Mouse (Mus musculus) thymus, postnatal 10 days (tissue): ENCODE results near the gene Opcml.

Experiments used
- DNase-seq, 2 experiments: peaks; one replicate each; pipeline ENCODE4 v3.0.0; 2021; ENCODE audit warnings: low spot score in 2 of 2

The Opcml gene

DNA sequence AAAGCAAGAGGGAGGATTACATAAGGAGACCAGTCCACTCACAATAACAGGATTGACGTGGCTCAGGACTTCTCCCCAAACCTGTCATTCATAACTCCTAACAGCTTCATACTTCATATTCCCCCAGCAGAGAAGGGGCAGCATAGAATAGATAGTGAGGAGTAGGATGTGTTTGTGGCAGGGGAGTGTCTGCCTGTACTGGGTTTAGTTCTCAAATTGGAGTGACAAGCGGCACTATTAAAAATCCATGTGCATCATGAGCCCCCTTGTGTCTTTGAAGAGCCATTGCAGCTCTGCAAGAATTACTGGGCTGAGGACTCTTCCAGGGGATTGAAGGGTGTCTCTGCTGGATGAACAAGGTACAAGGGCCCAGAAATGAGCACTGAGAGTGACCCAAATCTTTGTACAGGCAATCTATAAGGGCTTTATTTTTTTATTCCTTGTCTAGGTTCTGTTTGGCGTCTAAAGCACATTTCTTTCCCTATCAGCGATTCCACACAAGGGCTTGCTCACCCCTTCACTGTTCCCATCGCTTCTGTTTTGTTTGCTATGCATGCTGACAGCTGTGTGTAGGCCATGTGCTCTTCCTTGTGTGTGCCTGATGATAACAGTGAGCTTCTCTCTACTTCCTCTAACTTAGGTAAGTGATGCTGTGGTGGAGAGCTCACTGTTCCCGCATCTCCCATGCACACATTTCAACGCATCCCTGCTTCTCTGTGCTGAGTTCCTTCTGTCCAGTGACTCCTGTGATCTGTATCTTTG, 457.3 kb downstream of the Opcml start:
- DNase-seq = no peak

GRCm38 (mm10) chr9:28251341-28251740, 460.8 kb downstream of the Opcml start:
- no peak for DNase-seq

- no peak for DNase-seq
These were observed 464.7 kb downstream of the Opcml start for GRCm38 (mm10) chr9:28255128-28255904.

DNA sequence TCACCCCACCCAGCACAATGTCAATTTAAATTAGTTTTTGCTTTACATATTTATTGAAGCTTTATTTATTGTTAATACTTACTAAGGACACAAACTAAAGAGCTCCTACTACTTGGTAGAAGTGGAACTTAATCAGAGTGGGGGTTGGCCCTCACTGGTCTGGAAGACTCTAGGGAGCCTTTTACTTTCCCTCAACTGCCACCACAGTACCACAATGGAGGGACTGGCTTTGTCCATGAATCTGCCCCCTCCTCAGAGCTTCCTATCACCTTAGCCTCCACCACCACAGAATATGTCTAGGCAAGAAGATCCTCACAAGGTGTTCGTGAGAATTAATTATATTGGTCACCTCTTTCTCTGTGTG, 465.3 kb downstream of the Opcml start:
- no peak for DNase-seq

DNA sequence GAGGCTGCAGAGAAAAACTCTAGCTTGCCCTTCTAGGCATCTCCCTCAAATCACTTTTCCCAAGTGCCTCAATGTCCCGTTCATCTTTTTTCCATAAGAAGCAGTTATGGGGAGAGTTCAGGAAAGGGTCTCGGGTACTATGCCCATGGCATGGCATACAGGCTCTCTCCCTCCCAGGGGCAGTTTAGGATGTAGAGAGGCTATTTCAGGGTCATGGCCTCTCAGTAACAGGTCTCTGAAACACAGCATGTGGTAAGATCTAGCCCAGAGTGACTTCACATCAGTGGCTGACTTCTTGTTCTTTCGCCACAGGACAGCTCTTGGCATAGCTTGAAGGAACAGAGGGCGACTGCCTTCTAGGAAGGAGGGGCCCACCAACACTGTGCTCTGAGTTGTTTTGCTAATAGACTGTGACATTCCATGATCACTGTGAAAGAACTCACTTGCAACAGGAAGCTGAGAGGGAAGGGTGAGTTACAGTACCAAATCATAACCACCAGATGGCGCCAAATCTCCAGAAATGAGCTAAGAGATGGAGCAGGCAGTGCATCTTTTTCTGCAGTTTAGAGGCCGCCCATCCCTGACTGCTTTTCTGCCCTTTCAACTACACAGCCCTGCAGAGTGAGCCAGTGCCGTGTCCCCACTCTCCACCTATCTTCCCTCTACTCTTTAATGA, 470.6 kb downstream of the Opcml start:
- DNase-seq = peak in 1 of 2 experiments; percentile 25

DNA sequence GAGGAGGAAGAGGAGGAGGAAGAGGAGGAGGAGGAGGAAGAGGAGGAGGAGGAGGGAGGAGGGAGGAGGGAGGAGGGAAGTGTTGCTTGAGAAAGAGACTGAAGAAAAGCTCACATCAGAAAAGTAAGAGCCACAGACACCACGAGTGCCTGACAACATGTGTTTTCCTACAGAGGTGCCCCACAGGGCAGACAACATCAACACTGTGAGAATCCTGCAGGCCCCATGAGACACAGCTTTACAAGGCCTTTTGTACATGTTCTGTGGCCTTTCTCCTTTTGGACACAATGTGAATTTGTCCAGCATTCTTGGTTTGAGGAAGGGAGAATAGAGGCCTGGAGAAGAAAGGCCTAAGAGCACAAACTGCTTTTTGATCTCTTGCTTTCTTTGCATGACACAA, 471.4 kb downstream of the Opcml start:
- no peak for DNase-seq

GRCm38 (mm10) chr9:28262896-28263295, 472.3 kb downstream of the Opcml start:
- DNase-seq = no peak

DNA sequence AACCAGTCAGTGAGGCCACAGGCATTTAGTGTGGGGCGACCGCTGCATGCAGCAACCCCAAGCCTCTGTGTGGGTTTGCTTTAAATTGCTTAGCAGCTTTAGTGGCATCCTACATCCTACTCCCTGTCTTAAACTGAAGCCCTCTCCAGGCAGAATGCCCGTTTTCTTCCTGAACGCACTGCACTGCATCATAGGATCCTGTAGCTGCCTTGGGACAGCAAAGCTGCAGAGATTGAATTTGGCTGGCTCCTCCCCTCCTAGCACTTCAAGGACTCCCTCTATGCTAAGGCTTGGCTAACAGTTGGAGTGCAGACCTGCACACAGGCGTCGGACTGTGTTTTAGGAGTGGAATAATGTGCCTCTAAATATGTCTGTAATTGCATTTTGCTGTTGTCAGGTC, 474.2 kb downstream of the Opcml start:
- DNase-seq = no peak

DNA sequence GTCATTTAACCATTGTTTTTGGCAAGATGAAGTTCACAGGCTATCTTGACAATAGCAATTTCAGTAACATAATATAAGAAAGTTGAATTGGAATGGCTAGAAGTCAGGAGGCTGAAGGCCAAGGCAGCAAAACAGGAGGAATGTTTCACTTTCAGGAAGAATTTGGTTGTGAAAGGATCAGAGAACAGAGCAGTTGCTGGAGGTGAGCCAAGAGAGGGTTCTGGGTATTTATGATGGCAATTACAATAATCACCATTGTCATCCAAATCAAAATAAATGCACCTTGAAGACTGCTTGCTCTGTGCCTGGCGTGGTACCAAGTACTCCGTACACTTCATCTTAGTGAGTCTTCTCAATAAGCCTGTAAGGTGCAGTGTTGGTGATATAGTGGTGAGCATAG, 483.2 kb downstream of the Opcml start:
- no peak for DNase-seq

DNA sequence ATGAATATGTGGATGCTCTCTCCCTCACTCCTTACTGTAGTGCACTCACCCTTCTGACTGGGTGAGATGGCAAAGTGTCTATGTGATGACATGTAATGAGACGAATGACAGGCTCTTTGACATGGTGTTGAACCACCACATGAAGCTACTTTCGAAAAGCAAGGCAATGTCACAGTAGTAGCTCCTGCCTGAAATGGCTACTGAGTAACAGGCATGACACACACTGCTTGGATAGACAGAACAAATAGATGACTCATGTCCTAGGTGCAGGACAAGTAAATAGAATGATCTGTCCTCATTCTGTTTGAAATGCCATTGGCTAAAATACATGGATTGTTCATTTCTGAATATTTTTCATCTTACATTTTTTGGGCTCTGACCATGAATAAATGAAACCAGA, 488.0 kb downstream of the Opcml start:
- DNase-seq = no peak

- DNase-seq = no peak
These were observed 490.4 kb downstream of the Opcml start for GRCm38 (mm10) chr9:28281025-28281424.

GRCm38 (mm10) chr9:28281571-28281970, 491.0 kb downstream of the Opcml start:
- DNase-seq = no peak

GRCm38 (mm10) chr9:28285016-28285415, 494.4 kb downstream of the Opcml start:
- no peak for DNase-seq

DNA sequence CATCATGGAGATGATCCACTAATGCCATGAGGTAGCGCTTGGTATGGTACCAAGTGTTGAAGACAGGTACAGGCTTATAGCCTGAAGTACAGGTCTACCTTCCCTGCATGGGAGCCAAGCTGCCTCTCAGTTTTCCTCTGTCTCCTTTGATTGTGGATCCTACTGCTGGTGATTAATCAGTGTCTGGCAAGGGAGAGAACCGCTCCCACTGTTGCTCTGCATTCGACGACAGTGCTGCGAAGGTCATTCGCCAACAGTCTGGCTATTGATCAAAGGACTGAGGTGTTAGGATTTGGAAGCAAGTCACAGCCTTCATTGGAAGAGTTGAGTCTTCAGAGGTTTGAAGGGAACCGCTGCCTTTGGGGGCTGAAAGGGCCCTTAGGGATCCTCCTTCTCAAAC, 495.8 kb downstream of the Opcml start:
- no peak for DNase-seq

DNA sequence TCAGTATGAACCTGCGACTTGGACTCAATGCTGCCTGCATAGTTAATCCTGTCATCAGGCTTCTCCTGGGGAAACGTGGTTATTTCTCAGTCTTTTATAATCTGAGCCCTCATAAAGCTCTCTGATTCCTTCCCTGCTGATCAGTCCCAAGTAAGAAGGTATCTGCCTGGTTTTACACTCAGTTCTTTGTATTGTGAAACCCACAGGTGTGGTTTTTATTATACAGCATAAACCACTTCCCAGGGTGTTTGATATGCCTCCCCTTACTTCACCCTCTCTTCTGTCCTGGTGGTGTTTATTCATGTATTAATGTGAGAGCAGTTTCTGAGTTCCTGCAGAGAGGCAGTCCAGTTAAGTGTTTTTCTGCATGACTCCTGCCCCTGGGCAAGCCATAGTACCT, 496.9 kb downstream of the Opcml start:
- no peak for DNase-seq

DNA sequence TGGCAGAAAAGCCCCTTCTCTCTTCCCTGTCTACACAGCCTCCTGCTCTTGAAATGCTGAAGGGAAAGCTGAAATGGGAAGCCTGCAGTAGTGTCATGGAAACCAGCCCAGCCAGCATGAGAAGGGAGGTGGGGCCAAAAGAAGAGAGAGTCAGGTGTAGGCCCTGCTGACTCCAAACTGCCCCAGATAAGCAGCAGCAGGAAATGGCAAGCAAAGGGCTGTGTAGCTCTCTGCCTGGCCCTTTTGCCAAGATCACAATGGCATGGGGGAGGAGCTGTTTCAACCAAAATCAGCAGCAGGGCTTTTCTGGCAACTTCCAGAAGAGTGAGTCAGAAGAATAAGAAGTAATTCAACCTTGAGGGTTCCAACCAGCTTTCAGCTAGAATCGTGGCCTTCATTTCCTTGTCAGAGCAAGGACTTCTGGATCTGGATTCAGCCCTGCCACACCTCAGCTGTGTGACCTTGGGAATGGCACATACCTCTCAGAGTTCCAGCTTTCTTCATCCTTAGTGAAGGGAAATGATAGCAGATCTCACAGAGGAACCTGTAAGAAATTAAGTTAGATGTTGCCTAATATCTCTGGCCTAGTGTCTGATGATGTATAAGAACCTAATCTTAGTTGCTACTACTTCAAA, 499.2 kb downstream of the Opcml start:
- no peak for DNase-seq

- no peak for DNase-seq
These were observed 513.1 kb downstream of the Opcml start for GRCm38 (mm10) chr9:28303659-28304058.

GRCm38 (mm10) chr9:28306364-28307121, 516.0 kb downstream of the Opcml start:
- no peak for DNase-seq

DNA sequence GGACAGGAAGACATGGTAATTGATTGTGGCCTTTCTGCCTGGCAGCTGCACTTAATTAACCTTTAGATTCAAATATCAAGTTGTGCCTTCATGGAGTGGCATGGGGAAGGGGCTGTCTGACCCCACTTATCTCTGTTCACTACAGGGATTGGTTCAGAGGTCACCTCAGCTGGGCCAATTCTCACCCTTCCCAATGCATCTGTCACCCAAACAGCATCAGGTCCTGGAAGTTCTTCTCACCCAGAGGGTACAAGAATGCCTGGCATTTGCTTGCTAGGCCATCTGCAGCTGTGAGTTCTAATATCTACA, 516.5 kb downstream of the Opcml start:
- DNase-seq = no peak

GRCm38 (mm10) chr9:28307481-28308050, 517.0 kb downstream of the Opcml start:
- DNase-seq = no peak

DNA sequence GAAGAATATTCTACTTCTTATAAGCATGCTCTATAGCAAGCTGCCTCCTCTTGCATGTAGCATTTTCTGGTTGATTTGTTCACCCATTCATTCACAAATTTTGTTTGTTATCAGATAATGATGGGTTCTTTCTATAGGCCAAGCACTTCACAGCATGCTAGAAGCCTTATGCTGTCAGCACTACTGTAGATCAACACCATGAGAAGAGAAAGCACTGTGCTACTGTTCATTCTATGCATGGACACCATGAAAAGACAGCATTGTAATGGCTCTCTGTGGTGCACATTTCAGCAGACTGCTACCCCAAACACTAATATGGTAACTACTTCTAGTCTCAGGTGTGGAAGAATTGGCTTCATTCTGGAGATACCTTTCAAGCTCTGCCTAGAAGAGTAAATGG, 527.3 kb downstream of the Opcml start:
- no peak for DNase-seq
